Mouse (Mus musculus) cortical plate, adult 2 months (tissue): ENCODE data around the gene Hist1h2ah.

Experiments
- CTCF ChIP-seq: fragments of 200-500 bp; IDR thresholded peaks from 2 replicates; pipeline ENCODE4 v1.5.1; 2011; ENCODE audit warnings: mild to moderate bottlenecking, control low read depth, low read length; ENCODE audit not compliant: insufficient read depth; ENCODE audit errors: extremely low read depth
- POLR2A ChIP-seq: fragments of 200-500 bp; IDR thresholded peaks from 2 replicates; pipeline ENCODE4 v1.6.1; 2011; ENCODE audit warnings: mild to moderate bottlenecking, low read length, control low read depth; ENCODE audit not compliant: insufficient read depth; ENCODE audit errors: extremely low read depth

DNA sequence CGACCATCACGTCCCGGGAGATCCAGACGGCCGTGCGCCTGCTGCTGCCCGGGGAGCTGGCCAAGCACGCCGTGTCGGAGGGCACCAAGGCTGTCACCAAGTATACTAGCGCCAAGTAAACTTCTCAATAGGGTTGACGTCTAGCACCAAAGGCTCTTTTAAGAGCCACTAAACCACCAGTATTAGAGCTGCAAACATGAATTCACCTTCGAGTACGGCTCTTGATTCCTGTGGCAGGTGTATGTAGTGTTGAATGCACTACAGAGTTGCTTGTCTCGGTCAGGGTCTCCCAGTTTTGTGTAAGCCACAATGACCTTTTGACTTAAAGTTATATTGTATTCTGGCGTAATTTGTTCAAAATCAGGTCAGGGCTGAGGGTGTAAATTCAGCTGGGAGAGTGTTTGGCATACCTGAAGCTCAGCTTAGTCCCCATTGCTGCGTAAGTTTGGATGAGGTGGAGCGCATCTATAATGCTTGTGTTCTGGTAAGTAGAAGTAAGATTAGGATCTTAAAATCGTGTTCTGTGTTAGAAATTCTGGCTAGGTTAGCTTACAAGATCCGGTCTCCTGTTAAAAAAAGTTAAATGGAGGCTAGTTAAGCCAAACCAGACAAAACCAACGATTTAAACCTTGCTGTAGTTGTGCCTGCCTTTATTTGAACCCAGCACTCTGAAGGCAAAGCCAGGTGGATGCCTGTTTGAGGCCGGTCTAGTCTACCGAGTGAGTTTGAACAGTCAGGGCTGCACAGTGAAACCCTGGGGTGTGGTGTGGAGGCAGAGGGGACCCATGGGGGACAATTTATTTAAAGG, 985 bp upstream of the Hist1h2ah start:
- TF ChIP-seq CTCF (no peak), POLR2A (no peak)
